Mouse (Mus musculus) spleen, adult 2 months (tissue): ENCODE data around the gene Mast1.

ENCODE experiments used
- CTCF ChIP-seq: fragments of 200-500 bp; IDR thresholded peaks from 2 replicates; pipeline ENCODE4 v1.5.1; 2011; ENCODE audit warnings: mild to moderate bottlenecking, inconsistent platforms; ENCODE audit not compliant: insufficient read depth, insufficient read length, insufficient replicate concordance; ENCODE audit errors: extremely low read depth
- POLR2A ChIP-seq: fragments of 200-500 bp; IDR thresholded peaks from 2 replicates; pipeline ENCODE4 v1.6.1; 2011; ENCODE audit warnings: low read depth, low read length, inconsistent platforms

- no peak for TF ChIP-seq CTCF
- no peak for TF ChIP-seq POLR2A
Observed at GRCm38 (mm10) chr8:84877297-84878035, 59.7 kb downstream of the Mast1 start.
